Mouse (Mus musculus) cerebellum, postnatal 36 days (tissue): ENCODE results near the gene Parp11.
A peak's percentile ranks its signal among the peaks of the same experiment; 100 is the strongest.

Source experiments
- DNase-seq, 2 experiments: peaks; one replicate each; pipeline ENCODE4 v3.0.0; 2021 to 2022; ENCODE audit warnings: mixed read lengths in 2 of 2

Parp11 gene

DNA sequence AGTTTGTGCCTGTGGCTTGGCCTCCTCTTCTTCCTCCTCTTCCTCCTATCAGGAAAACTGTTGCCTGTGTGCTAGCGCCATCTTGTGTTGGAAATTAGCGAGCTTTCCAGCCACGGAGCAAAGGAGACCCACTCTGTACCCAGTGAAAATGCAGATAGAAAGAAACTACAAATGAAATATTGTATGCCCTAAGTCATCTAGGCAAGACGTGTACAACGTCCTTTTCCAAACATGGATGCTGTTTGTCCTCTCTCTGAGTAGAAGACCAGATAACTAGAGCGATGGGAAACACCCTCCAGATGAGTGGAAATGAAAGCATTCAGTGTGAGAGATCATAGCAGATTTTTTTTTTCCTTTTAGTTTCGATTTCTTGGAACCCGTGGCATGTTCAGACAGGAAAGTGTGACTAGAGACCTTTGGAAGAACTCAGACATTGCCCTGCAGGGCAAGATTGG, at the start of gene Parp11:
Gene Parp11, plus strand, starts transcription at position 405 of the 455 bp plus-strand sequence.
- DNase-seq, result peak; percentile 53 to 65

GRCm38 (mm10) chr6:127398073-127398472, 48.6 kb upstream of the Parp11 start:
- no peak for DNase-seq

GRCm38 (mm10) chr6:127401419-127401818, 45.2 kb upstream of the Parp11 start:
- DNase-seq, result no peak

DNA sequence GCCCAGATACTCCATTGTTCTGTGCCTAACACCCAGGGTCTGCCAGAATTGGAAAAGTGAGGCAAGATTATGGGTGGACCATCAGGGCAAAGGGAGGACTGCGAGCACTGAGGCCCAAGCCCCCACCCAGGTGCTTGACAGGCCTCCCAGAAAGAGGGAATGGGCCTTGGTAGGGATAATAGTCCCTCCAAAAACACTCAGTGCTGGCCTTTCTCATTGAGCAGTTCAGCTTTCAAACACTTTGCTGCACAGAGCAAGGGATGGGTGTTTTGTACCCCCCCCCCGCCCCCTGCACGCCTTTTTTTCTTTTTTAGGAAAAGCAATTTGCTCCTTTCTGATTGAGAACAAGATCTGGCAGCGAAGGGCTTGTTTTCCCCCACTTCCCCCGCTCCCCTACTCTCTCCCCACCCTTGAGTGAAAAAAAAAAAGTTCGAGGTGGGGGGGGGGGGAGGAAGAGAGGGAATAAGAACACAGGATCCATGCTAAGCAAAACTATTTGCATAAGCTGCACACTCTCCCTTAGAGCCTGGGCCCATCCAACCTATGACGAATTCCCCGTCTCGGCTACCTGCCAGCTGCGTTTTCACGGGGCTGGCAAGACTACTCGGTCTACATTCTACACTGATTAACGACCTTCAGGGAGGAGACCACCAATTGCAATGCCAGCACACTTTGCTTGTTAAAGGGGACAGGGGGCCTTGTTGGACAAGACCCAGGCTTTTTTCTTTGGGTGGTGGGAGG, 42.4 kb upstream of the Parp11 start:
- peak in 1 of 2 experiments; percentile 6 for DNase-seq

- peak in 1 of 2 experiments; percentile 3 for DNase-seq
These were observed 41.0 kb upstream of the Parp11 start for GRCm38 (mm10) chr6:127405682-127406081.

- no peak for DNase-seq
These were observed 38.9 kb upstream of the Parp11 start for GRCm38 (mm10) chr6:127407742-127408141.

DNA sequence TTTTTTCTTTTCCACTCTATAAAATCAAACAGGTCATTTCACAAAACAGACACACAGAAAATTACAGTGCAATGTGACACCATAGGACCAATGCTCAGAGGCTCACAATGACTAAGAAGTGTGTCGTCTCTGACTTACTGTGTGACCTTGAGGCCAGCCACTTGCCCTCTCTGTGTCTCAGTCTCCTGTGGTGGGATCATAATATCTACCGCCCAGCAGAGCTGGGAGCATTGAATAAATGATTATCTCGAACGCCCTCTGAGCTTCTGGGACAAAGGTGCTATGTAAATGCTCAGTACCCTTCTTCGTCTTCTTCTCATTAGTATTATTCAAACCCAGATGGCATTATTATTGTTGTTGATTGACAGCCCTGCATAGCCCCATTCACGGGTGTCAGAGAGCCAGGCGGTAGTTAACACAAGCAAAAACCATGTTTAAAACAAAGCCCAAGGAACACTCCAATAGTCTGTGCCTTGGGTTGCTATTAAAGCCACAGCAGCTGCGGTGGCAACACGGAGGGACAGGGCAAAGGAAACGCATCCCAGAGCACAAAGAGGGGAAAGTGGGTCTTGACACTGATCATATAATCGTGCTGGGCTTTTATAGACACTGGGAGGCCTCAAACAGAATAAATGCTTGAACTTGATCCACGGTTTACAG, 29.0 kb upstream of the Parp11 start:
- DNase-seq, result no peak

DNA sequence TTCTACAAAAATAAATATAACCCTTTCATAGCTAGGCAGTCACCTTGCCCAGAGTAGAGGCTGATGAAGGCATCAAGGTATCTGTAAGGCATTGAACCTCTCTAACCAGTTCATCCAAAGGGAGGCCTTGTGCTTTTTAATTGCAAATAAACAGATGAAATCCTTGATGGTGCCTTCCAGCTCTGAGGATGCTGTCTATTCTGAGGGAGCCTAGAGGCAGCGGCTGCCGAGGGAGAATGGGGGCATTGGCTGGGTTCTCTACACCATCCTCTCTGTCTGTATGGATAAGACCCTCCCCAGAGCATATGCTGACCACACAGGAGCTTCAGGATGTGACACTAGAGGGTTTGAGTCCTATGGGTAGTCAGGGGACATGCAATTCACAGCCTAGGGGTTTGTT, 28.3 kb upstream of the Parp11 start:
- no peak for DNase-seq

DNA sequence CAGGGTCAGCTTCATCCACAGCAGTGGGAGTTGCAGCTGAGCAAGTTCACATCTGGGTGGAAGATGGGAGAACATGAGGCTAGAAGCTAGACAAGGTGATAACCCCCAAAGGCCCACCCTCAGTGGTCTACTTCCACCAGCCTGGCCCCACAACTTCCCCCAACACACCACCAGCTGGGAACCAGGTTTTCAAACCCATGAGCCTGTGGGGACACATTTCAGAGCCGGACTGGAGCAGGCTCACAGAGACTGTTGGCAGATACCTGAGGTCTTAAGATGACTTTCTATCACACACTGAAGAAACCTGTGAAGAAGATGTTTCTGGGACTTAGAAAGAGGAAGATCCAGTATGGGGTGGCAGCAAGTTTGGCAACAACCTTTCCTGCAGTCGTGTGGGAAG, 26.5 kb upstream of the Parp11 start:
- no peak for DNase-seq

DNA sequence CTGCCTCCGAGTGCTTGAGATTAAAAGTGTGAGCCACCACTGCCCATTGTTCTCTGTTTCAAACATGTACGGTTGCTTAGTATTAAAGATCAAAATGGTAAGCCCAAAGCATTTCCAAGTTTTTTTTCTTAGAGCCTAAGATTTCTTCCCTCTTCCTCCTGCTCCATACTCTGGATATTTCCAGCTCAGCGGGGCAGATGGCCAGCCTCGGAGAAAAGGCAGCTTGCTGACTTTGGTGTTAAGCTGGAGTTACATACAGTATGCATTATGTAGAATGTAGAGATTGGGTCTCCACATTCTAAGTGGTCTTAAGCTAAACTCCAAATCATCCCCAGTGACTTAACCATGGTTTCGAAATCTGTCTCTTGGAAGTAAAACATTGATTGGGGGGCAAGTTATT, 21.5 kb upstream of the Parp11 start:
- no peak for DNase-seq

GRCm38 (mm10) chr6:127430716-127431115, 15.9 kb upstream of the Parp11 start:
- DNase-seq, result no peak

DNA sequence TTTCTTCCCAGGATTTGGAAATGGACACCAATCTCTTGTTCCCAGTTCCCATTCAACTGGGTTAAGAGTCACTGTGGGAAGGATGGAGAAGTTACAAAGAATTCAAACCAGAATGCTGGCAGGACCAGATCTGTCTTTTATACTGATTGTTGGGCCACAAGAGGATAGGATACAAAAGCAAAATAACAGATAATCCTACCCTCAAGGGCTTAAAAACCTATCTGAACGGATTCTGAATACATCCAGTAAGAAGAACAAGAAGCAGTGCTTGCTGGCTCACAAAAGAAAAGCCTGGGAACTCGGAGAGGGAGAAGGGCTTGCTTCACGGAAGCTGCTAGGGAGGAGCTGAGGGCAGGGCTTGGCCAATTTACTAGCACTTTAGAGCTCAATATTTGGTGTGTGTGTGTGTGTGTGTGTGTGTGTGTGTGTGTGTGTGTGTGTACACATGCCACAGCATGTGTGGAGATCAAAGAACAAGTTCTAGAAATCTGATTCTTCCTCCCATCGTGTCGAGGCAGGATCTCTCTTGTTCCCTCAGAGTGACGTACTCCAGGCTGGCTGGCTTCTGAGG, 15.4 kb upstream of the Parp11 start:
- no peak for DNase-seq

GRCm38 (mm10) chr6:127433886-127434647, 12.6 kb upstream of the Parp11 start:
- no peak for DNase-seq

GRCm38 (mm10) chr6:127434648-127434984, 12.0 kb upstream of the Parp11 start:
- no peak for DNase-seq

DNA sequence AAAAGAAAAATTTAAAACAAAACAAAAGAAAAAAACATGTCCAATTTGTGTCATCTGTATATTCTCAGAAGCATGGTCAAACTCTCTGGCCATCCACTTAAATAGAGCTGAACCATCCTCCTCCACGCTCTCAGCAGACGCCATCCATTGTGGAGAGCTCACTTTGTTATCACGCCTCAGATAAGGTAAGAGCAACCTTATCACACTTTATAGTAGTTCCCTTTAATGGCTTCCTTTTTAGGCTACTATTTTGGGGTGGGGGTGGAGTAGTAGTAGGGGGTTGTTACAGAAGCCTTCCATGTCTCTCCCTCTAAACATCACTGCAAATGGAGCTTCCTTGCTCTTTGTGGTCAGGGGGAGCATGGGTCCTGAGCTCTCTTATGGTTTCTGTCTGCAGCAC, 7.6 kb upstream of the Parp11 start:
- no peak for DNase-seq

DNA sequence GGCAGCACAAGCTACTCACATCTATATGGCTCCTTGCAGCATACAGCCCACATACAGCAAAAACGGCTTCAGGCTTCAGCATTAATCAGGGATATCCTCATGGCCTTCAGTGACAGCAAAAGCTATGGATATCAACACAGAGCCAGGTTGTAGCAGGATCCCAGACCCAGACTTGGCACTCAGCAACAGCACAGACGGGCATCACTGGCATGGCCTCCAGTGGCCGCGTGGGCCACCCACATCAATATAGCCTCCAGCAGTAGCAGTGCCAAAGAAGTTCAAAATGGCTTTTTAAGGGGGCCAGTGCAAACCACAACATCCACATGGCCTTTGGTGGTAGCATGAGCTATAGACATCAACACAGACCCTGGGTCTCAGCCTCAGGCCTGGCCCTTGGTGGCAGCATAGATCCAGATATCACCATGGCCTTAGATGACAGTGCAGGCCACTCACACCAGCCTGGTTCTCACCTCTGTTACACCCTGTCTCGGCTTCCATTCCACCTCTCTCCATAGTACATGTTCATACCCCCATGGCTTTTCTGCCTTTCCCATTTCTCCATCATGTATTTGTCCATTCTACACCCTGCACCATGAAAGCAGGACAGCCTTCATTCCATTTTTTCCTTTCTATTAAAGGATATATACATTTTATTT, 7.0 kb upstream of the Parp11 start:
- DNase-seq, result peak; percentile 9 to 17

DNA sequence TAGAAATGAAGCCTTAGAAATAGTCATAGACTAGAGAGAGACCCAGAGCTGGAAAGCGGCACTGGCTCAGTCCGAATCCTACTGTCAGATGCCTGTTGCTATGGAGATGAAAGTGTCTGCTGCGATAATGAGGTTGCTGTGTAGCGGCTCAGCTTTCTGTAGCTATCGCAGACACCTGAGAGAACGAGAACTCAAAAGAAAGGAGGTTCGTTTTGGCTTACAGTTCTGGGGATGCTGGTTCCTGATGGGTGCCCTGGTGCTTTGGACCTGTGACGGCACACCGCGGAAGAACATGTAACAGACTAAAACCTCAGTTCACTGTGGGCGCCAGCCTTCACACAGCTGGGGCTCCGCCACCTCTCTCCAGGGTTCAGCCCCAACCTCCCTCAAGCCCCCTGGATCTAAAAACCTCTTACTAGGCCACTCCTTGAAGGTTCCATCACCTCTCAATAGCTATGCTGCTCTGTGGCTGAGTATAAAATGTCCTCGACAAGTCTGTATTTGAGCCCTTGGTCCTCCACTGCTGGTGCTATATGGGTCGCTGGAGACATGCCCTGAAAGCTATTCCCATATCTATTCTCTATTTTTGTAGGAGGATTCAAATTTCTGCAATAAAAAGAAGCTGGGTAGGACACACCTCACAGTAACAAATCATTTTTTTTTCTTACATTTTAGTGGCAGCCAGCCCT, 6.1 kb upstream of the Parp11 start:
- no peak for DNase-seq

- DNase-seq, result no peak
These were observed 4.1 kb upstream of the Parp11 start for GRCm38 (mm10) chr6:127442584-127442983.

DNA sequence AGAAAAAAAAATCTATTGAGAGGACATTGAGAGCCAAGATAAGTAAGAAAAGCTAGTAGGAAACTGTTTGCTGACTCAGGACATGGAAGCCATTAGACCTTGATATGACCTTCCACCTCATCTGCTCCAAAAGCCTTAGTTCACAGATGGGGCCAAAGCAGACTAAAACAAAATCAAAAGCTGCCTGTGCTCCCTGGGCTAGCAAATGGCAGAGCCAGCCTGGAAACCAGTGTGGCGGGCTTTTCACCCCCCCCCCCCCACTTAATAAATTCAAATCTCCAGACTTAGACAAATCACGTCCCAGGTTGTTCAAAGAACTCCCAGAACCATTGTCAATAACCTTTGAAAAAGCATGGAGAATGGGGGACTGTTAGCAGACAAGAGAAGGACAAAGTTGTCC, 2.7 kb upstream of the Parp11 start:
- no peak for DNase-seq

GRCm38 (mm10) chr6:127444466-127444865, 2.2 kb upstream of the Parp11 start:
- DNase-seq, result no peak

DNA sequence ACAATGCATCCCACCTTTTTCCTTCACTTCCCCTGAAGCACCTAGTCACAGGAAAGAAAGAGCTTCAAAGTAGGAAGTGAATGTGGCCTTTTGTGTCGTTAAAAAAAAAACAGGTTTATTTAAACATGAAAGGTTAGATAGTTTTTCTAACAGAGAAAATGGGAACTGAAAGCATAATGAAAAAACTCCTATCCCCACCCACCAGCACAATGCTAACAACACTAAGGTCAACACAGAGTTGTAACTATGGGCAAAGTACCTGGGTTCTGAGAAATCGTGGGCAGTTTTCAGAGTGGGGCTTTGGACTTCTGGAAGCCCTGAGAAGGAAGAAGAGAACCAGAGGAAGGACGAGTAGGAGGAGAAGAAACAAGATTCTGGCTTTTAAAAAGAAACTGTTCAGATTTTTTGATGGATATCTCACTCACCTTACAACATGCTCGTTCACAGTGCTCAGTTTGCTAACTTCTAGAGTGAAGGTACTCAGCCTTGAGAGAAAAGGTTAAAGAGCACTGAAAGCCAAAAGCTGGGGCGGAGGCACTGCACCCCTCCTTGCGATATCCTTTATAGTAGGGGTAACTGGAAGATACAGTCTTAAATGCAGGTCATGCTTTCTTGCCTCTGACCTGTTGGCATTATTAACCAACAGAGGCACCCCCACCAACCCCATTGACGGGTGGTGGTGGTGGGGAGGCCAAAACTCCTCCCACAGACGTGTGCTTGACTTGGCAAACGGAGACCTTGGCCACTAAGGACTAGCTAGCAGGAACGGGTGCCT, 1.2 kb downstream of the Parp11 start:
- DNase-seq, result no peak
